Mouse (Mus musculus): Measurements from ENCODE around the gene Psmf1.
A peak's percentile ranks its signal among the peaks of the same experiment; 100 is the strongest.

Gene Psmf1

DNA sequence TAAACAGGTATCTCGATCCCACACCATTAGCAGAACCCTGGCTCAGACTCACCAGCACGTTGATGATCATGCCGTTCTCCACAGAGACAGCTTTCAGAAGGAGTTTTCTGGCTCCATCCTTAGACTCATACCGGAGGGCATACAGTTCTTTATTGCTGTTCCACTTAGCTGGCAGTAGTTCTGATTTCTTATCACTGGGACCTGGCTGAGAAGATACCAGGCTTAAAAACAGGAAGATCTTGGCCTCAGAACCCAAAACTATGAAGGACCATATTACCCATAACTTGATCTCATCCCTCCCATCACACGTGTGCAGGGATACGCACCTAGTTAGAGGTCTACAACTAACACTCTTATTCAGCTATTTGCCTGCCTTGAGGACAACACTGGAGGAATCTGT, 8.6 kb downstream of the Psmf1 start:
- DNase-seq (ENCODE audit: low spot score in 2 of 2) = no peak

DNA sequence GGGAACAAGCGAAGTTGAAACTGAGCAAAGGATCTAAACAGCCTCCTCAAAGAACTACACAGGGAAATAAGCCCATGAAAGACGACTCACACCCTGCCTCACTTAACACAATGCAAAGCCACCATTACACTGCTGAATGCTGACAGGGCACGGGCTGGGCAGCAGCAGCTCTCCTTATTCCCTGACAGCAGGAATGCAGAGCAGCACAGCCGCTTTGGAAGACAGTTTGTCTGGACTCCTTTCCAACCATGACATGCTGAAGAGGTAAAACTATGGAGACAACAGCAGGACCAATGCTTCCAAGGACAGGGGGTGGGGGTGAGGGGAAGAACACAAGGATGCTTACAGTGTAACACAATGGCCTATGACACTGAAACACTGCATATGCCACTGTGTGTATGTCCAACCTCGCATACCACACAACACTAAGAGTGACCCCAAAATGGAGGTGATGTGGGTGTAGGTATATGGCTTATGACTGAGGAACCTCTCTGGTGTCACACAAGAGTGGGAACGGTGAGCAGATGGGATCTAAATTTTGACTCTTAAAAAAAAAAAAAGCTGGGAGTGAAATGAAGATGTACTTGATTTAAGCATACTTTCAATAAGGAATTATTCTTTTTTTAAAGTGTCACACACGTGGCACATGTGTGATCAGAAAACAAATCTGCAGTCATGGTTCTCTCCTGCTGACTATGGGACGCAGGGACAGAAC, 10.7 kb downstream of the Psmf1 start:
- no peak for DNase-seq (ENCODE audit: low spot score in 2 of 2)

DNA sequence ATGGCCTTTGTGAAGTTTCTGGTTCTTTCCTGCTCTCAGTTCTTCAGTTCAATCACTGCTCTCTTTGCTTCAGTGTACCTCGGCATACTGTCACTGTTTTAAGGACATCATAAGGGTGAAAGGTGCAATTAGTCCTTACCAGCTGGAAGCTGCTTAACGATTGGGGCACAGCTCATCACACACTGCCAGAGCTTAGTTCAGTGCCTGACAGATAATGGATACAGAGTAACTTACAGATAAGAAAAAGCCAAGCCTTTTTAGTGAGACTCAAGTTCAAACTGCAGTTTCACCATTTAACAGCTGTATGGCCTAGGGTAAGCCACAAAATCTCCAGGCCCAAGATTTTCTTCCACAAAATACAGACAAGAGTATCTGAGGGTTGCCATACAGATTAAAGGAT, 19.9 kb downstream of the Psmf1 start:
- DNase-seq (ENCODE audit: low spot score in 2 of 2) = no peak

- DNase-seq (ENCODE audit: low spot score in 2 of 2) = no peak
Observed at GRCm38 (mm10) chr2:151716318-151717055, 27.5 kb downstream of the Psmf1 start.

DNA sequence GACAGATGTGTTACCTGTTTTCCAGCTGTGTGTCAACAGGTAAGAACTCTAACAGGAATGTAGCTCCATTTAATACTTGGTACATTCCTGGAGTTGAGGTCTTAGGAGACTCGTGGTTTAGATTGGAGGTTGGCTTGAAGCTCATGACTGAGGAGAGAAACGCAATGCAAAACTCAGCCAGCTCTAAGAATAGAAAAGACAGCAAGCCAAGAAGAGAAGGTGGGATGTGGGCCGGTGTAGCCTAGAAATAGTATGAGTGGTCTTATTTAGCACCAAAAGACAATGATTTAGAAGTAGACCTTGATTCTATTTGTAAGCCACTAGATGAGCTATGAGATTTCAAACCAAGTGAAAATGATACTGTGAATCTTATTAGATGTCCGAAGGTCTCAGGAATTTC, 28.5 kb downstream of the Psmf1 start:
- no peak for DNase-seq (ENCODE audit: low spot score in 2 of 2)

DNA sequence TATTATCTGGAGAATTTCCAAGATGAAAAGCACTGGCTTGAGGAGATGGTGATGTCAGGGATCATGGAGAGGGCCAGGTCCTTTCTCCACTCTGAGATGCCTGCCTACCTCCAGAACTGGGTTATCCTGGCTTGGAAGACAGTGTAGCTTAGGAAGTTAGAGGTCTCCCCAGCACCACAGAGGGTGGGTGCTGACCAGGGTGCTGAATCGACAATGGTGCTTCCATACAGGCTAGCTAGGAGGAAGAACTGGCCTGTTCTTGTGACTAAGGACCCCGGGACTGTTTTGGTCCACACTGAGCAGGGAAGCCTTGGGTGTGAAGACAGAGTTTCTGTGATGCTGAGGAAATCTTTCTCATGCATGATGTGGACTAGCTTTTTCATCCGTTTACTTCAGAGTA, 31.3 kb downstream of the Psmf1 start:
- no peak for DNase-seq (ENCODE audit: low spot score in 2 of 2)

- DNase-seq (ENCODE audit: low spot score in 2 of 2) = no peak
Observed at GRCm38 (mm10) chr2:151702851-151703190, 41.2 kb downstream of the Psmf1 start.

GRCm38 (mm10) chr2:151702146-151702850, 41.7 kb downstream of the Psmf1 start:
- no peak for DNase-seq (ENCODE audit: low spot score in 2 of 2)

- DNase-seq (ENCODE audit: low spot score in 2 of 2) = no peak
Observed at GRCm38 (mm10) chr2:151701231-151702145, 42.5 kb downstream of the Psmf1 start, which contains the start of gene Tmem74b. Tmem74b (plus strand) TSS chr2:151702008.

- DNase-seq (ENCODE audit: low spot score in 2 of 2) = no peak
Observed at GRCm38 (mm10) chr2:151682976-151683375, 61.0 kb downstream of the Psmf1 start.

GRCm38 (mm10) chr2:151682357-151682756, 61.6 kb downstream of the Psmf1 start:
- no peak for DNase-seq (ENCODE audit: low spot score in 2 of 2)

DNA sequence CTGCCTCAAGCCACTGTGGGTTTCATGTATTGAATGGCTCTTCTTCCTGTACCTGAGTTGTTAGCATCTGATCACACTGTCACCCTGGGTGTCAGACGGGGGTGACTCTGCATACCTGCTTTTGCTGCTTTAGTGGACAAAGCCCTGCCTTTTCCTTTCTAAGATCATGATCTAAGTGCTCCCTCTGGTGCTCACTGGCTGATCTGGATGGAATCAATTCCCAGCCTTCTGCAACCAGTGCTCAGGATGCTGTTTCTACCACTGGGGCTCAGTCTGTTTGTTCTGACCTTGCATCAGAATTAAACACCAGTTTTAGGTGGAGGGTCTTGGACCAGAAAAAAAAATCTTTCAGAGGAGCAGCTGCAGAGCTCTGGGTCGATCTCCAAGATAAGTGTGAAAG, 67.8 kb downstream of the Psmf1 start:
- no peak for DNase-seq (ENCODE audit: low spot score in 2 of 2)

- no peak for DNase-seq (ENCODE audit: low spot score in 2 of 2)
Observed at GRCm38 (mm10) chr2:151670968-151671329, 73.0 kb downstream of the Psmf1 start.

- peak in 1 of 2 experiments; percentile 6 for DNase-seq (ENCODE audit: low spot score in 2 of 2)
Observed at GRCm38 (mm10) chr2:151670026-151670967, 73.7 kb downstream of the Psmf1 start.

DNA sequence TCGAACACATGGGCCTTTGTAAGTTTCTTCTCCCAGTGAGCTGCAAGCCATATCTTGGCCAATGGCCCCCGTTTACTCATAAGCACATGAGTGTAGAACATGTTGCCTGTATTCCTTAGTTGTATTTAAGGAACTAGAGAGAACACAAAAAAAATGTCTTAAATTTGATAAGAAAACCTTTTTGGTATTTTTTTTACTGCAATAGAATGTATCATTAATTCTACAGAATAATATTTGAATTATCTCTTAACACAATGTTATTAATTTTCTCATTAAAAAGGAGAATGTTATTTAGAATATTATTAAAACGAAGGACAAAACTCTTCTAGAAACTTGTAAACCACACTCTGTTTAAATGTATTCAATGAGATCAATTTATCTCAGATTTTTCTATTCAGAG, 75.6 kb downstream of the Psmf1 start, which contains the start of gene Rad21l:
TSS of gene Rad21l (minus strand) at position 101 of the 400 bp plus-strand sequence.
- no peak for DNase-seq (ENCODE audit: low spot score in 2 of 2)
